In the genomic region with DNA sequence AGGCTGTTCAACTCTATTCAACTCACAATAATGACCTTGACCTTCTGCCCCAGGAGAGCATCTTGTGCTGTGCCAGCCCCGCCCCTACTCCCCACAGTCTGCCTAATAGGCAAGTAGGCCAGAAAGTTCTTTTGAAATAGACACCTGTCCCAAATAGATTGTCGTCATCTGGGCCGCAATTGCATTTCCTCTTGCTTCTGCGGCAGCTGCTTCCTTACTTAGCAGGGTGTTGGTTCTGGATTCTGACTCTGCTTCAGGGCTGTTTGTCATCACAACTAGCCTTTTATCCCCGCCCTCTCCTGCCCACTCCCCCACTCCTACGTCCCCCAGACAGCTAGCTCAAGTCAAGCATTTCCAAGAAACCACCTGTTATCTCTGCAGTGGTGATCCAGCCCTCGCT, we compare ENCODE assay signal across 17 mouse cellular contexts.
DNase-seq lines count a peak whose midpoint lies in the region; ATAC-seq lines count a peak whose summit lies in the region.
"Had no signal": no experiment of that assay in that cellular context is flagged by ENCODE, and none has a peak within 500 bp of the region (broad histone marks: within the 10 kb centered on the region; RNA-seq: fewer than 3 reads in every experiment).

No protein-coding gene starts in this region.

- no peak overlapping the region for H3K9ac ChIP-seq in midbrain, embryonic 13.5 days (replicated peaks)
- H3K9ac ChIP-seq in midbrain, embryonic 14.5 days (replicated peaks; ENCODE audit: low read length) = no peak overlapping the region
- H3K9ac ChIP-seq: forebrain, embryonic 12.5 days; heart, embryonic 15.5 days; liver, embryonic 12.5 days; lung, embryonic 15.5 days had no signal

- no peaks in the 10 kb centered on the region for H3K9me3 ChIP-seq in midbrain, embryonic 13.5 days
- no peaks in the 10 kb centered on the region for H3K9me3 ChIP-seq in midbrain, embryonic 14.5 days (ENCODE audit: control insufficient read depth, low read length)
- H3K9me3 ChIP-seq: forebrain, embryonic 12.5 days; heart, embryonic 15.5 days; liver, embryonic 12.5 days; lung, embryonic 15.5 days had no signal

- 0 out of 2 replicates have a peak, but pooled peaks have one; percentile 9 for ATAC-seq in midbrain, embryonic 13.5 days
- ATAC-seq in midbrain, embryonic 14.5 days (ENCODE audit: low FRiP score, low TSS enrichment) = no peak
- ATAC-seq: liver, embryonic 12.5 days had no signal

- intact Hi-C loops in heart, postnatal 25 days (cut with DNase I) = no loop called here

- H3K36me3 ChIP-seq in midbrain, embryonic 13.5 days = no peaks in the 10 kb centered on the region
- no peaks in the 10 kb centered on the region for H3K36me3 ChIP-seq in midbrain, embryonic 14.5 days (ENCODE audit: control insufficient read depth, insufficient read depth, low read length)
- H3K36me3 ChIP-seq: forebrain, embryonic 12.5 days; G1E; heart, embryonic 15.5 days; liver, embryonic 12.5 days; lung, embryonic 15.5 days had no signal

- H3K4me2 ChIP-seq in midbrain, embryonic 13.5 days (replicated peaks) = no peak overlapping the region; the same call in 1 of the 2 replicates
- H3K4me2 ChIP-seq in midbrain, embryonic 14.5 days (ENCODE audit: low read length) = no peak overlapping the region
- H3K4me2 ChIP-seq: forebrain, embryonic 12.5 days; heart, embryonic 15.5 days; liver, embryonic 12.5 days; lung, embryonic 15.5 days had no signal

- DNase-seq in heart, adult 11 months = peak; percentile 91
- DNase-seq in heart, postnatal 25 days (ENCODE audit: low spot score) = no peak
- no peak for DNase-seq in midbrain, embryonic 14.5 days
- DNase-seq in mesoderm, embryonic 11.5 days (ENCODE audit: low read depth, low spot score) = peak; percentile 34
- peak; percentile 29 for DNase-seq in retina, postnatal 1 day
- no peak for DNase-seq in right cerebral cortex, postnatal 10 days (ENCODE audit: low spot score in 2 of 2)
- no peak for DNase-seq in lung, postnatal 4 days
- DNase-seq: adrenal gland, postnatal 14 days; gastrocnemius, adult 2 months; heart, adult 18-20 months; thymus, adult 18-20 months had no signal

- WGBS in midbrain, embryonic 13.5 days = 48% methylated on average over 7 of the region's 7 CpGs
- 33% methylated on average over 7 of the region's 7 CpGs for WGBS in midbrain, embryonic 14.5 days

- H3K4me1 ChIP-seq in midbrain, embryonic 13.5 days (replicated peaks) = peaks cover 10% of the 10 kb centered on the region
- peaks cover 8% of the 10 kb centered on the region; the same call in 1 of the 2 replicates for H3K4me1 ChIP-seq in midbrain, embryonic 14.5 days (ENCODE audit: control insufficient read depth, insufficient read depth, low read length)
- H3K4me1 ChIP-seq: heart, embryonic 15.5 days; liver, embryonic 12.5 days; lung, embryonic 15.5 days had no signal

- H3K4me3 ChIP-seq in midbrain, embryonic 13.5 days (replicated peaks) = no peak overlapping the region
- H3K4me3 ChIP-seq in midbrain, embryonic 14.5 days (replicated peaks; ENCODE audit: low read depth, low read length) = no peak overlapping the region
- H3K4me3 ChIP-seq: forebrain, embryonic 12.5 days; gastrocnemius, adult 2 months; heart, embryonic 15.5 days; liver, embryonic 12.5 days; lung, embryonic 15.5 days had no signal

- no peak overlapping the region for H3K27ac ChIP-seq in midbrain, embryonic 13.5 days
- no peak overlapping the region for H3K27ac ChIP-seq in midbrain, embryonic 14.5 days (replicated peaks; ENCODE audit: low read depth, low read length)
- H3K27ac ChIP-seq: forebrain, embryonic 12.5 days; gastrocnemius, adult 2 months; heart, embryonic 15.5 days; liver, embryonic 12.5 days; lung, embryonic 15.5 days had no signal

- no peaks in the 10 kb centered on the region for H3K27me3 ChIP-seq in midbrain, embryonic 13.5 days
- H3K27me3 ChIP-seq in midbrain, embryonic 14.5 days (ENCODE audit: control insufficient read depth, insufficient read depth, low read length) = no peaks in the 10 kb centered on the region
- H3K27me3 ChIP-seq: forebrain, embryonic 12.5 days; heart, embryonic 15.5 days; liver, embryonic 12.5 days; lung, embryonic 15.5 days had no signal

Comparison
In these comparisons a context has a peak if more than half of its experiments do, and no peak if none do; other contexts are left out.
1. DNase-seq: peak in heart, adult 11 months (single experiment), mesoderm, embryonic 11.5 days (single experiment) and retina, postnatal 1 day (single experiment); none in heart, postnatal 25 days (single experiment), midbrain, embryonic 14.5 days (single experiment), right cerebral cortex, postnatal 10 days (0 of 2) and lung, postnatal 4 days (0 of 2).